Mouse (Mus musculus) limb, embryonic 11.5 days (tissue): ENCODE results near the gene Lmbrd2. TPM values are rescaled to one million over a fixed set of nuclear protein-coding genes. Genes with fewer than 3 reads are reported as not detected.

Experiments
- ATAC-seq: fragments of 200-750 bp; cut with Nextera tagmentation; 2 replicates; pipeline ENCODE4 v1.8.0; 2017; ENCODE audit warnings: low read depth; ENCODE audit not compliant: insufficient number of reproducible peaks, low FRiP score, low TSS enrichment
- DNase-seq: peaks from one replicate; pipeline ENCODE4 v3.0.0-alpha.2; 2015; ENCODE audit warnings: low spot score
- H3K27ac ChIP-seq: fragments of 300-500 bp; sonication (generic); replicated peaks from 2 replicates; pipeline ENCODE4 v1.5.1; 2014; ENCODE audit warnings: low read depth, mild to moderate bottlenecking, low read length
- H3K27me3 ChIP-seq: fragments of 300-500 bp; sonication (generic); 2 replicates; pipeline ENCODE4 v1.6.1; 2014; ENCODE audit warnings: mild to moderate bottlenecking, low read length, mixed read lengths; ENCODE audit not compliant: control insufficient read depth, insufficient read depth
- H3K36me3 ChIP-seq: fragments of 300-500 bp; sonication (generic); 2 replicates; pipeline ENCODE4 v1.6.1; 2014; ENCODE audit warnings: mild to moderate bottlenecking, low read length, moderate library complexity, mixed read lengths; ENCODE audit not compliant: control insufficient read depth, insufficient read depth
- H3K4me1 ChIP-seq: fragments of 300-500 bp; sonication (generic); 2 replicates; pipeline ENCODE4 v1.6.1; 2014; ENCODE audit warnings: low read length, mixed read lengths; ENCODE audit not compliant: control insufficient read depth, insufficient read depth
- H3K4me2 ChIP-seq: fragments of 300-500 bp; sonication (generic); 2 replicates; pipeline ENCODE4 v1.6.1; 2014; ENCODE audit warnings: low read depth, mild to moderate bottlenecking, moderate library complexity; ENCODE audit not compliant: severe bottlenecking
- H3K4me3 ChIP-seq: fragments of 300-500 bp; sonication (generic); 2 replicates; pipeline ENCODE4 v1.5.1; 2014; ENCODE audit warnings: low read depth, low read length
- H3K9ac ChIP-seq: fragments of 300-500 bp; sonication (generic); 2 replicates; pipeline ENCODE4 v1.6.1; 2014; ENCODE audit warnings: mild to moderate bottlenecking, low read length
- H3K9me3 ChIP-seq: fragments of 300-500 bp; sonication (generic); 2 replicates; pipeline ENCODE4 v1.6.1; 2016; ENCODE audit warnings: low read length; ENCODE audit not compliant: control insufficient read depth
- WGBS: fragments of 180-500 bp; shearing (Covaris S2); extraction: QIAGEN DNeasy Blood & Tissue Kit; methylation state at CpG from one replicate; pipeline ENCODE4 v1.1.7; 2014; 5-methylcytosine and 5-hydroxymethylcytosine counted together
- polyA plus RNA-seq: library from polyadenylated mRNA; unstranded; fragments of >200 nt; fragmentation: Nextera tagmentation; extraction: Ambion mirVana; gene quantifications from 2 replicates; pipeline ENCODE4 v1.2.1, GENCODE M21; 2014

Lmbrd2 gene
- polyA plus RNA-seq, 1 experiment from 2014 or later, result 2.8 TPM

- 86% methylated on average over 6 of the region's 6 CpGs for whole genome bisulfite sequencing
- Histone ChIP-seq H3K4me1 (no peaks in the 10 kb centered on the region), H3K36me3 (peaks cover 19% of the 10 kb centered on the region)
Measured at GRCm38 (mm10) chr15:9110526-9111347, 29.6 kb upstream of the Lmbrd2 start.

DNA sequence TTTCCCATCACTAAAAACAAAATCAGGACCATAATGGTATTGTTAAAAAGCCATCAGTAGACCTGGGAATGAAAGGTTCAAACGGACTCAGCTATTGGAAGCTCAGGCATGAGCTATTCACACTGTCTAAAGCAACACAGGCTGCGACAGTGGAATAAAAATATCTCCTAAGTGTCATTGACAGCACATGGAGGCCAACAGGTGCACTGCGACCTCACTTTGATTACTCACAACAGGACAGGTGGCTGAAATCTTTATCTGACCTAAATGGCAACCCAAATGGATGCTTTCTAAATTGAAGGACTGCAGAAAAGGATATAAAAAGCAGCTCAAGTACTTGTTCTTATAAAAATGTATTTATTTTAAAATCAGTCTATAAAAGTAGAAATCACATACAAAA is 28.7 kb upstream of the Lmbrd2 start:
- DNase-seq (no peak), ATAC-seq (no peak)
- Histone ChIP-seq H3K9ac (no peak overlapping the region), H3K27ac (no peak overlapping the region), H3K9me3 (no peaks in the 10 kb centered on the region), H3K4me3 (no peak overlapping the region), H3K4me1 (no peaks in the 10 kb centered on the region), H3K27me3 (no peaks in the 10 kb centered on the region), H3K4me2 (no peak overlapping the region), H3K36me3 (peaks cover 16% of the 10 kb centered on the region)
- WGBS, result 91% methylated on average over 3 of the region's 3 CpGs

More at GRCm38 (mm10) chr15:9110526-9111347, 29.6 kb upstream of the Lmbrd2 start:
- H3K4me2 ChIP-seq, result no peak overlapping the region
- no peak overlapping the region for H3K27ac ChIP-seq
- H3K9ac ChIP-seq, result no peak overlapping the region
- DNase-seq (no peak), ATAC-seq (no peak)
- no peaks in the 10 kb centered on the region for H3K9me3 ChIP-seq
- H3K4me3 ChIP-seq, result no peak overlapping the region
- H3K27me3 ChIP-seq, result no peaks in the 10 kb centered on the region

- WGBS, result 91% methylated on average over 9 of the region's 9 CpGs
Measured at GRCm38 (mm10) chr15:9113556-9113955, 26.8 kb upstream of the Lmbrd2 start.

GRCm38 (mm10) chr15:9114131-9114530 is 26.2 kb upstream of the Lmbrd2 start:
- no peak overlapping the region for H3K27ac ChIP-seq
- H3K4me3 ChIP-seq, result no peak overlapping the region
- no peaks in the 10 kb centered on the region for H3K9me3 ChIP-seq
- no peak for DNase-seq
- H3K36me3 ChIP-seq, result peaks cover 17% of the 10 kb centered on the region
- H3K4me2 ChIP-seq, result no peak overlapping the region
- H3K4me1 ChIP-seq, result no peaks in the 10 kb centered on the region
- no peak overlapping the region for H3K9ac ChIP-seq
- WGBS, result 94% methylated on average over 4 of the region's 4 CpGs
- ATAC-seq, result no peak
- H3K27me3 ChIP-seq, result no peaks in the 10 kb centered on the region

More at GRCm38 (mm10) chr15:9113556-9113955, 26.8 kb upstream of the Lmbrd2 start:
- Histone ChIP-seq H3K36me3 (peaks cover 13% of the 10 kb centered on the region), H3K9ac (no peak overlapping the region), H3K9me3 (no peaks in the 10 kb centered on the region), H3K4me3 (no peak overlapping the region), H3K27me3 (no peaks in the 10 kb centered on the region), H3K27ac (no peak overlapping the region), H3K4me2 (no peak overlapping the region), H3K4me1 (no peaks in the 10 kb centered on the region)
- ATAC-seq, result no peak
- DNase-seq, result no peak

DNA sequence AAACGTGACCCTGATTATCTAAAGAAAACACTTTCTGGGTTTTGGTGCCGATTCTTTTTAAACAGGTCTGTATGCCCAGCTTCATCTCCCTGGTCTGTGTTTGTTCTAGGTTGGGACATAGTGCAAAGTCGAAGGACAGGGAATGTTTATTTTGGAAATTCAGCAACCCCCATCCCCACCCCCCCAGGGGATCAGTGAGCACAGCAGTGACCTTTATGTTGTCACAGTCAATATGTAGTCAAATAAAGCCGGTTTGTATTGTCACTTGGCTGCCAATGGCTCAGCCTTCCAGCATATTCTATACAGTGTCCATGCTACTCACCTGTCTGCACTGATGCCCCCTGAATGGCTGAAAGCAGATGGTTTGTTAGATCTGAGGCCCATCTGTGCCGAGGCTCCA is 25.8 kb upstream of the Lmbrd2 start:
- ATAC-seq (no peak), DNase-seq (no peak)
- Histone ChIP-seq H3K36me3 (peaks cover 18% of the 10 kb centered on the region), H3K9ac (no peak overlapping the region), H3K9me3 (no peaks in the 10 kb centered on the region), H3K27me3 (no peaks in the 10 kb centered on the region), H3K4me2 (no peak overlapping the region), H3K4me3 (no peak overlapping the region), H3K27ac (no peak overlapping the region), H3K4me1 (no peaks in the 10 kb centered on the region)
- 83% methylated on average over 5 of the region's 5 CpGs for WGBS

DNA sequence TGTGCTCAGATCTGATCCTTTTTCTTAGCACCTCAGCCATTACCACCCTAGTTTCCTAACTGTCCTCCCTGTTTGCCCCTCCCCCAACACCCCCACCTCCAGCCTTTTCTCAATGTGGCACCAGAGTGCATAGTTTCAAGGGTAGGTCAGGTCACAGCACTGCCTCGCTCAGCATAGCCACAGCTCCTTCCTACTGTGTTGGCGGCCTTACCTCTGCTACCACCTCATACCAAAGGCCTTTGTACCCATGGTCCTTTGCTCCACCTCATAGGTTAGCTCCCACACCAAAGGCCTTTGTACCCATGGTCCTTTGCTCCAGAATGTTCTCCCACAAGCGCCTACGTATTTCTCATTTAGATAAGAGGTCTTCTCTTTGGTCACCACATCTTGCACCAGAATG is 21.5 kb upstream of the Lmbrd2 start:
- no peaks in the 10 kb centered on the region for H3K4me1 ChIP-seq
- DNase-seq, result no peak
- no peak overlapping the region for H3K9ac ChIP-seq
- no peak for ATAC-seq
- H3K27me3 ChIP-seq, result no peaks in the 10 kb centered on the region
- H3K4me3 ChIP-seq, result no peak overlapping the region
- H3K27ac ChIP-seq, result no peak overlapping the region
- no peak overlapping the region for H3K4me2 ChIP-seq
- 96% methylated on average over 4 of the region's 4 CpGs for WGBS
- no peaks in the 10 kb centered on the region for H3K9me3 ChIP-seq
- H3K36me3 ChIP-seq, result peaks cover 23% of the 10 kb centered on the region

- Histone ChIP-seq H3K4me2 (no peak overlapping the region), H3K27ac (no peak overlapping the region), H3K27me3 (no peaks in the 10 kb centered on the region), H3K9ac (no peak overlapping the region), H3K36me3 (peaks cover 18% of the 10 kb centered on the region), H3K4me3 (no peak overlapping the region), H3K9me3 (no peaks in the 10 kb centered on the region), H3K4me1 (no peaks in the 10 kb centered on the region)
- DNase-seq, result peak; percentile 64
- peak; percentile 35; the same call in 1 of the 2 replicates for ATAC-seq
- whole genome bisulfite sequencing, result 98% methylated on average over 2 of the region's 2 CpGs
Measured at GRCm38 (mm10) chr15:9120081-9120480, 20.3 kb upstream of the Lmbrd2 start.

DNA sequence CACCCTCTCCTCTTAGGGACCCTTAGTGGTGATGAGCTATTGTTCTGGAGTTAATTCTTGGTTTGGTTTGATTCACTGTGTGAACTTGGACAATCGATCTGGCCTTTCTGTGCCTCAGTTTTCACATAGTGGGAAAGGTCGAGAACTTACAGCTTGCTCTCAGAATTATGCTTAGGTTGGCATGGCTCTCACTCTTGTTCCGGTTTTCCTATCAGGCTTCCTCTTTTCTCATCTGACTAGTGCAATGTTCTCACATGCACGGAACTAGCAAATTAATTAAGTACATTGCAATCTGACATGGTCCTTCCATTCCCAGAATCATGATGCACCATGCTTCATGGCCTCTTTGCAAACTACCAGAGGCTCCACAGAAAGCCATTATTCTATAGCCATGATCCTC is 17.4 kb upstream of the Lmbrd2 start:
- Histone ChIP-seq H3K4me1 (no peaks in the 10 kb centered on the region), H3K4me3 (no peak overlapping the region), H3K27me3 (no peaks in the 10 kb centered on the region), H3K36me3 (peaks cover 24% of the 10 kb centered on the region), H3K27ac (no peak overlapping the region), H3K9me3 (no peaks in the 10 kb centered on the region), H3K9ac (no peak overlapping the region), H3K4me2 (no peak overlapping the region)
- DNase-seq, result no peak
- WGBS, result 93% methylated on average over 4 of the region's 4 CpGs
- no peak for ATAC-seq
